Mouse (Mus musculus) olfactory bulb, adult 2 months (tissue): ENCODE results near the gene Vps26a. TPM values are rescaled to one million over a fixed set of nuclear protein-coding genes. Genes with fewer than 3 reads are reported as not detected.

Experiments used
- H3K27ac ChIP-seq: fragments of 200-500 bp; 2 replicates; pipeline ENCODE4 v1.5.1; 2012; ENCODE audit warnings: low read depth, low read length; ENCODE audit not compliant: insufficient read depth
- H3K4me1 ChIP-seq: fragments of 200-500 bp; 2 replicates; pipeline ENCODE4 v1.6.1; 2012; ENCODE audit warnings: low read length; ENCODE audit not compliant: control insufficient read depth, insufficient read depth
- H3K4me3 ChIP-seq: fragments of 200-500 bp; 2 replicates; pipeline ENCODE4 v1.5.1; 2012; ENCODE audit warnings: mild to moderate bottlenecking, low read depth, low read length, moderate library complexity; ENCODE audit not compliant: insufficient read depth
- CTCF ChIP-seq: fragments of 200-500 bp; IDR thresholded peaks from 2 replicates; pipeline ENCODE4 v1.5.1; 2012; ENCODE audit warnings: low read depth, mild to moderate bottlenecking, low read length, moderate library complexity; ENCODE audit not compliant: insufficient read depth
- POLR2A ChIP-seq: fragments of 200-500 bp; IDR thresholded peaks from 2 replicates; pipeline ENCODE4 v1.6.1; 2012; ENCODE audit warnings: mild to moderate bottlenecking, low read depth, low read length, moderate library complexity; ENCODE audit not compliant: insufficient read depth
- WGBS: fragments of 180-500 bp; shearing (Covaris S2); methylation state at CpG from one replicate; pipeline ENCODE4 v1.1.7; 2018; 5-methylcytosine and 5-hydroxymethylcytosine counted together
- polyA plus RNA-seq: library from polyadenylated mRNA; stranded (reverse); fragments of >200 nt; gene quantifications from 2 replicates; pipeline ENCODE4 v1.2.4, GENCODE M21; 2012; ENCODE audit warnings: low replicate concordance; ENCODE audit not compliant: missing spikeins, insufficient read depth, insufficient read length

Gene Vps26a
- polyA plus RNA-seq, 1 experiment = not detected

GRCm38 (mm10) chr10:62512855-62513254, 26.2 kb upstream of the Vps26a start:
- H3K27ac ChIP-seq = no peak overlapping the region
- 0 out of 2 replicates have a peak, but pooled peaks cover 3% of the 10 kb centered on the region for H3K4me1 ChIP-seq
- TF ChIP-seq POLR2A (no peak), CTCF (no peak)
- no peak overlapping the region for H3K4me3 ChIP-seq
- WGBS = 96% methylated on average over 4 of the region's 4 CpGs

DNA sequence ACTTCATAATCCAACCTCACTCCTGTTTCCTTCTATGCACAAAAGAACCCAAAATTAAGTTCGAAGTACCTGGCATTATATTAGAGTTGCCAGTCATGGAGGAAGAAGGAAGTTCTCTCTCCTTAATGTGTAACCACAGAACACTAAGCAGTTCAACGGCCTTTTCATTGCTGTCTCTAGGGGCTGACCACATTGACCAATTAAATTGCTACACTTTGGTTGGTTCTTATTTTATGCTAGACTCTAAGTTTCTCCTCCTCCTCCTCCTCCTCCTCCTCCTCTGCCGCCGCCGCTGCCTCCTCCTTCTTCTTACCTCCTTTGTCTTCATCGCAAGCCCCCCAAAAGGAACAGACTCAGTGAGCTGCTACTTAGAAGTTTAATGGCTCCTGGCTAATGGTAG, 24.9 kb upstream of the Vps26a start:
- 0 out of 2 replicates have a peak, but pooled peaks cover 3% of the 10 kb centered on the region for H3K4me1 ChIP-seq
- WGBS = 76% methylated on average over 6 of the region's 6 CpGs
- no peak for TF ChIP-seq CTCF
- TF ChIP-seq POLR2A = no peak
- no peak overlapping the region for H3K27ac ChIP-seq
- H3K4me3 ChIP-seq = no peak overlapping the region

DNA sequence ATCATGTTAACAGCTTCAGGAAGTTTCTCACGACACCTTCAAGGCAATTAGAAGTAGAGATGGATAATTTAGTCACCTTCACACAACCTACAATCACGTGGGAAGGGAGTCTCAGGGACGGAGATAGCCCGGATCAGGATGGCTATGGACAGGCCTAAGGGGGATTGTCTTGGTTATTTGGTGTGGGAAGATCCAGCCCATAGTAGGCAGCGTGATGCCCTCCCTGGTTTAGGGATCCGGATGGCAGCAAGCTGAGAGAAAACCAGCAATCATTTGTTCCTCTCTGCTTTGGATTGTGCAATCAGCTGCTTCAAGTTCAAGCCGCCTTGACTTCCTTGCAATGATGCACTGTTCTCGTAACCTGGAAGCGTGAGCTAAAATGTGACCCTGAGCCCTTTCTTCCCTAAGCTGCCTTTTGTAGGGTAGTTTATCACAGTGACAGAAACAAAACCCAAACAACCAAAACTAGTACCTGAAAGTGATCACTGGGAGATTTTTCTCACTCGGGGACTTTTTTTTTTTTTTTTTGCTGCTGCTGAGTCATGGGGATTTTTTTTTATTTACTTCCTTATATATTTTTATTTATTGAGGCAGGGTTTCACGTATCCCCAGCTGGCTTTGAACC, 22.5 kb upstream of the Vps26a start:
- no peak overlapping the region for H3K4me3 ChIP-seq
- 72% methylated on average over 11 of the region's 11 CpGs for WGBS
- no peak for TF ChIP-seq POLR2A
- TF ChIP-seq CTCF = no peak
- H3K4me1 ChIP-seq = 0 out of 2 replicates have a peak, but pooled peaks cover 3% of the 10 kb centered on the region
- H3K27ac ChIP-seq = no peak overlapping the region

- no peak overlapping the region for H3K27ac ChIP-seq
- peak overlapping the region; percentile 33 for H3K4me3 ChIP-seq
- TF ChIP-seq CTCF (no peak), POLR2A (no peak)
- 0 out of 2 replicates have a peak, but pooled peaks cover 3% of the 10 kb centered on the region for H3K4me1 ChIP-seq
- WGBS = 13% methylated on average over 11 of the region's 11 CpGs
Measured at GRCm38 (mm10) chr10:62508459-62508858, 21.9 kb upstream of the Vps26a start.

GRCm38 (mm10) chr10:62507591-62508308, 21.1 kb upstream of the Vps26a start:
- Histone ChIP-seq H3K27ac (no peak overlapping the region), H3K4me3 (peak overlapping the region; percentile 34), H3K4me1 (0 out of 2 replicates have a peak, but pooled peaks cover 3% of the 10 kb centered on the region)
- no peak for TF ChIP-seq POLR2A
- no peak for TF ChIP-seq CTCF
- 10% methylated on average over 18 of the region's 18 CpGs for WGBS

GRCm38 (mm10) chr10:62507071-62507470, 20.5 kb upstream of the Vps26a start:
- 86% methylated on average over 4 of the region's 4 CpGs for WGBS
- Histone ChIP-seq H3K4me1 (0 out of 2 replicates have a peak, but pooled peaks cover 3% of the 10 kb centered on the region), H3K27ac (no peak overlapping the region), H3K4me3 (no peak overlapping the region)
- TF ChIP-seq POLR2A (no peak), CTCF (no peak)

DNA sequence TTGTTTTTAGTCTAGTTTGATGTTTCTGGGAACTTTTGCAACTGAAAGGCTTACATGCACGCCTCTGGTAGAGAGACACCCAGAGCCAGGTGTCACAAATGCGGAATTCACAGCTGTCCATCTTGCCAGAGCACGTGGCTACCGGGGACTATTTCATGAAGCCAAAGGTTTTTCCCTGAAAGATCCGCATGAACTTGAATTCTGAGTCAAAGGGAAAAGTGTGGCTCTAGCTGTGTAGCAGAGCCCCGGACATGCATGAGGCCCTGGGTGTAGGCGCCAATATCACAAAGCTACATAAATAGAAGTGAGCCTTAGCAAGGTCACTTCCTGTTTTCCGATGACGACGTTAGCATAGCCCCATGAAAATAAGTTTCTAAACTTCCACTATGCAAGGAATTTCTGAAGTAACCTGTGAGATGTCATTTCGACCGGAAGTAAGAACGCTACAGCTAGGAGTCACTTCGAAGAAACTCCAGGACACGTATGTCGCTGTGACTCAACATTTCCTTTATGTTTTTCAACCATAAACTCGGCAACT, 19.5 kb upstream of the Vps26a start:
- WGBS = 84% methylated on average over 17 of the region's 17 CpGs
- TF ChIP-seq CTCF (no peak), POLR2A (no peak)
- Histone ChIP-seq H3K4me3 (no peak overlapping the region), H3K27ac (no peak overlapping the region; the same call in 1 of the 2 replicates), H3K4me1 (0 out of 2 replicates have a peak, but pooled peaks cover 3% of the 10 kb centered on the region)

DNA sequence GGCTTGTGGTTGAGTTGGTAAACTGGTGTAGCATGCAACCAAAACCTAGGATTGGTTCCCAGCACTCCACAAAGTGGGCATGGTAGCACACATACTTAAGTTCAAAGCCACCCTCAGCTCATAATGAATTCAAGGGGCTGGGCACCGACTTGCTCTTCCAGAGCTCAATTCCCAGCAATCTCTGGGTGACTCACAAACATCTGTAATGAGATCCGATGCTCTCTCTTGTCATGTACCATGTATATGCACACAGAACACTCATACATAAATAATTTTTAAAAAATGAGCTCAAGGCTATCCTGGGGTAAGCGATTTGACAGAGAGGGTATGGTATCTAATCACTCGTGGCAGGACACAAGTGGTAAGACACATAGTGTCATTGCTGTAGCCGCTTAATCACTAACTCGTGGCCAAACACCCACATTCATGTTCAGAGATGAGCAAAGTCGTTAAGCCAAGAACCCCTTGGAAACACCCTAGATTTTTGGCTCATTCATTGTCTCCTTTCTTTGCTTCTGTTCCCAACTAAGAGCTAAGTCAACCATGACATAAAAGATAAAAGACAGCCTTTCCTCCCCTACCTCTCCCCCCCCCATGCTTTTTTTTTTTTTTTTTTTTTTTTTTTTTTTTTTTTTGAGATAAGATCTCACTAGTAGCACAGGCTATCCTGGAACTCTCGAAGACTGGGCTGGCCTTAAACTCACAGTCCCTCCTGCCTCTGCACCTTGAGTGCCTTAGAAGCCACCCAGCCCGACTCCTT, 18.8 kb upstream of the Vps26a start:
- 0 out of 2 replicates have a peak, but pooled peaks cover 3% of the 10 kb centered on the region for H3K4me1 ChIP-seq
- H3K27ac ChIP-seq = no peak overlapping the region; the same call in 1 of the 2 replicates
- no peak overlapping the region for H3K4me3 ChIP-seq
- WGBS = 66% methylated on average over 9 of the region's 9 CpGs
- TF ChIP-seq CTCF (no peak), POLR2A (no peak)
